Mouse (Mus musculus) lung, adult 2 months (tissue): Measurements from ENCODE around the gene Ikzf5.

Source experiments
- CTCF ChIP-seq: fragments of 200-500 bp; IDR thresholded peaks from 2 replicates; pipeline ENCODE4 v1.5.1; 2011; ENCODE audit warnings: mild to moderate bottlenecking, low read length, control low read depth; ENCODE audit not compliant: insufficient read depth
- POLR2A ChIP-seq: fragments of 200-500 bp; IDR thresholded peaks from 2 replicates; pipeline ENCODE4 v1.6.1; 2011; ENCODE audit warnings: low read depth, mild to moderate bottlenecking, control low read depth, low read length, borderline replicate concordance; ENCODE audit errors: extremely low read depth

DNA sequence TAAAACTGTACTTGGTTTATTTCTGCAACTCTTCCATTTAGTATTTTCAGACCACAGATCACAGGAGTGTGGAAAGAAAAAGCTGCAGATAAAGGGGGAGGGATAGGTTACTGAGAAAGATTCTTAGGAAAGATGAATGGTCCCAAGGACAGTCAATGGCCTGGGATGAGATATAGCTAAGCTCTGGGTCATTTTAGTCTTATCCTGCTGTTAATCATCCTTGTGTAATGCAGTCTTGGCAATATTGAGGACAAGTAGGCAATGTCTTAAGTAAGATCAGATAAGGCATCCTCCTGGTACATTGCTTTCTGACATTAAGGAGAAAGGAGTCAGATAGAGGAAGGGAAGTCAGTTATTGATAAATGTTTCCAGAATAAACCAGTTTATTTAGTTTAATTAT lies 7.3 kb upstream of the Ikzf5 start:
- TF ChIP-seq POLR2A (no peak), CTCF (no peak)
